25 mouse cellular contexts compared by ENCODE assay signal in the genomic region with DNA sequence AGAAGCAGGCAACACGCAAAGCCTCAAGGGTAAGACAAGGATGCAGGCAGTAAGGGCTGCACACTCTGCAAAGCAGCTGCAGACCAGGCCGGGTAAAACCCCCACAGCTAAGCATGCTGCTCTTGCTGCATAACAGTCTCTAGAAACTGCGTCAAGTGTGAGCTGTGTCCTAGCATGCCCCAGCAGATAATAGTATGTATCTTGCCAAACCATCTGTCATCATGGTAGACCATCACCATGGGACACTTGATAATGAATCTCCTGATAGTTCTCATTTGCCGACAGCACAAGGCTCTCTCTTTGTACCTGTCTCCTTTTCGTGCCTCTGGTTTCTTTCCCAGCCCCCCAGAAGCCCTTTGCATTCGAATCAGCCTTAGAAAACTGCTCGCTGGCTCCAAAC. TPM values are rescaled to one million over a fixed set of nuclear protein-coding genes. Genes with fewer than 3 reads are reported as not detected.
DNase-seq lines count a peak whose midpoint lies in the region; ATAC-seq and TF ChIP-seq lines count a peak whose summit lies in the region.
"Had no signal": no experiment of that assay in that cellular context is flagged by ENCODE, and none has a peak within 500 bp of the region (broad histone marks: within the 10 kb centered on the region; RNA-seq: fewer than 3 reads in every experiment).

No protein-coding gene starts in this region.

- WGBS in hindbrain, postnatal 0 days, result 54% methylated on average over 7 of the region's 7 CpGs
- WGBS in hindbrain, embryonic 11.5 days, result 72% methylated on average over 7 of the region's 7 CpGs
- 59% methylated on average over 7 of the region's 7 CpGs for WGBS in midbrain, embryonic 16.5 days
- 77% methylated on average over 7 of the region's 7 CpGs for WGBS in midbrain, embryonic 11.5 days

- no peak for TF ChIP-seq CTCF in hindbrain, postnatal 0 days (IDR thresholded peaks at IDR 0.05; ENCODE audit: low read depth)

- no peak overlapping the region for H3K4me2 ChIP-seq in hindbrain, postnatal 0 days (ENCODE audit: low read depth, low read length)
- H3K4me2 ChIP-seq in hindbrain, embryonic 11.5 days (replicated peaks; ENCODE audit: low read depth, low read length), result no peak overlapping the region
- no peak overlapping the region for H3K4me2 ChIP-seq in midbrain, embryonic 16.5 days (ENCODE audit: low read length)
- H3K4me2 ChIP-seq in midbrain, embryonic 11.5 days, result no peak overlapping the region
- H3K4me2 ChIP-seq: forebrain, embryonic 13.5 days; heart, embryonic 13.5 days; hindbrain, embryonic 14.5 days had no signal

- H3K9ac ChIP-seq in hindbrain, postnatal 0 days (replicated peaks; ENCODE audit: low read length), result no peak overlapping the region
- no peak overlapping the region for H3K9ac ChIP-seq in hindbrain, embryonic 11.5 days (ENCODE audit: low read depth, low read length)
- H3K9ac ChIP-seq in midbrain, embryonic 16.5 days (ENCODE audit: low read depth, low read length), result no peak overlapping the region
- H3K9ac ChIP-seq in midbrain, embryonic 11.5 days (ENCODE audit: low read length), result no peak overlapping the region
- H3K9ac ChIP-seq: forebrain, embryonic 13.5 days; heart, embryonic 13.5 days; hindbrain, embryonic 14.5 days had no signal

- no peak overlapping the region for H3K4me3 ChIP-seq in hindbrain, postnatal 0 days (ENCODE audit: low read length)
- no peak overlapping the region for H3K4me3 ChIP-seq in hindbrain, embryonic 11.5 days (ENCODE audit: low read depth, low read length)
- H3K4me3 ChIP-seq in midbrain, embryonic 16.5 days (ENCODE audit: low read depth, low read length), result no peak overlapping the region
- no peak overlapping the region for H3K4me3 ChIP-seq in midbrain, embryonic 11.5 days (ENCODE audit: low read depth, low read length)
- H3K4me3 ChIP-seq: forebrain, embryonic 10.5 days; forebrain, embryonic 13.5 days; heart, adult 2 months; heart, embryonic 10.5 days; heart, embryonic 13.5 days had no signal

- no peaks in the 10 kb centered on the region for H3K36me3 ChIP-seq in hindbrain, postnatal 0 days (ENCODE audit: insufficient read depth, low read length)
- H3K36me3 ChIP-seq in hindbrain, embryonic 11.5 days (ENCODE audit: control insufficient read depth, insufficient read depth, low read length), result no peaks in the 10 kb centered on the region
- no peaks in the 10 kb centered on the region for H3K36me3 ChIP-seq in midbrain, embryonic 16.5 days (ENCODE audit: control insufficient read depth, insufficient read depth, low read length)
- no peaks in the 10 kb centered on the region for H3K36me3 ChIP-seq in midbrain, embryonic 11.5 days (ENCODE audit: control insufficient read depth, insufficient read depth, low read length)
- H3K36me3 ChIP-seq: forebrain, embryonic 10.5 days; heart, embryonic 10.5 days; heart, embryonic 13.5 days had no signal

- ATAC-seq in hindbrain, postnatal 0 days, result no peak
- no peak for ATAC-seq in hindbrain, embryonic 11.5 days (ENCODE audit: low FRiP score)
- peak; percentile 51; the same call in 1 of the 2 replicates for ATAC-seq in midbrain, embryonic 16.5 days
- ATAC-seq in midbrain, embryonic 11.5 days (ENCODE audit: low FRiP score), result no peak
- ATAC-seq: activated CD4-positive, CD25-positive, alpha-beta regulatory T cell, adult 4 months; forebrain, embryonic 13.5 days; forebrain, embryonic 16.5 days; inflammation-experienced regulatory T-cells, adult 6 months; intestine, embryonic 16.5 days had no signal

- no peaks in the 10 kb centered on the region for H3K9me3 ChIP-seq in hindbrain, postnatal 0 days (ENCODE audit: low read length)
- H3K9me3 ChIP-seq in hindbrain, embryonic 11.5 days (ENCODE audit: control insufficient read depth, low read length), result no peaks in the 10 kb centered on the region
- no peaks in the 10 kb centered on the region for H3K9me3 ChIP-seq in midbrain, embryonic 16.5 days (replicated peaks; ENCODE audit: control insufficient read depth, low read length, poor library complexity, severe bottlenecking)
- H3K9me3 ChIP-seq in midbrain, embryonic 11.5 days (ENCODE audit: control insufficient read depth, low read length), result no peaks in the 10 kb centered on the region
- H3K9me3 ChIP-seq: forebrain, embryonic 10.5 days; forebrain, embryonic 13.5 days; heart, embryonic 10.5 days; heart, embryonic 13.5 days had no signal

- no peaks in the 10 kb centered on the region for H3K27me3 ChIP-seq in hindbrain, postnatal 0 days (ENCODE audit: insufficient read depth, low read length)
- H3K27me3 ChIP-seq in hindbrain, embryonic 11.5 days (ENCODE audit: control insufficient read depth, insufficient read depth, low read length), result no peaks in the 10 kb centered on the region
- no peaks in the 10 kb centered on the region for H3K27me3 ChIP-seq in midbrain, embryonic 16.5 days (ENCODE audit: control insufficient read depth, insufficient read depth, low read depth, low read length)
- no peaks in the 10 kb centered on the region for H3K27me3 ChIP-seq in midbrain, embryonic 11.5 days (ENCODE audit: control insufficient read depth, insufficient read depth, low read length)
- H3K27me3 ChIP-seq: forebrain, embryonic 13.5 days; heart, embryonic 13.5 days had no signal

- H3K27ac ChIP-seq in hindbrain, postnatal 0 days, result no peak overlapping the region
- no peak overlapping the region for H3K27ac ChIP-seq in hindbrain, embryonic 11.5 days (ENCODE audit: low read depth, low read length)
- H3K27ac ChIP-seq in midbrain, embryonic 16.5 days (ENCODE audit: low read length), result peak overlapping the region; percentile 24; the same call in 1 of the 2 replicates
- no peak overlapping the region for H3K27ac ChIP-seq in midbrain, embryonic 11.5 days (ENCODE audit: low read depth, low read length)
- H3K27ac ChIP-seq: forebrain, embryonic 10.5 days; forebrain, embryonic 13.5 days; heart, adult 2 months; heart, embryonic 10.5 days; heart, embryonic 13.5 days; hindbrain, embryonic 14.5 days had no signal

- DNase-seq in cerebellum, postnatal 10 days, result peak; percentile 14 to 15
- no peak for DNase-seq in cerebellum, postnatal 36 days
- peak; percentile 34 for DNase-seq in hindbrain, postnatal 0 days (ENCODE audit: low spot score)
- no peak for DNase-seq in hindbrain, embryonic 11.5 days (ENCODE audit: low spot score)
- no peak for DNase-seq in midbrain, embryonic 11.5 days (ENCODE audit: low spot score, missing footprints)
- DNase-seq: adrenal gland, adult 8-10 months; adrenal gland, postnatal 36 days; cerebellum, adult 11 months; cerebellum, adult 2 months; cerebellum, adult 9-11 months; gastrocnemius, postnatal 10 days; gastrocnemius, postnatal 36 days; heart, adult 2 months; heart, postnatal 14 days; heart, postnatal 4 days had no signal

- H3K4me1 ChIP-seq in hindbrain, postnatal 0 days (ENCODE audit: insufficient read depth, low read length), result no peaks in the 10 kb centered on the region; the same call in 1 of the 2 replicates
- no peaks in the 10 kb centered on the region for H3K4me1 ChIP-seq in hindbrain, embryonic 11.5 days (replicated peaks; ENCODE audit: control insufficient read depth, insufficient read depth, low read length)
- peaks cover 4% of the 10 kb centered on the region; the same call in 1 of the 2 replicates for H3K4me1 ChIP-seq in midbrain, embryonic 16.5 days (ENCODE audit: control insufficient read depth, insufficient read depth, low read length)
- H3K4me1 ChIP-seq in midbrain, embryonic 11.5 days (ENCODE audit: control insufficient read depth, insufficient read depth, low read length), result no peaks in the 10 kb centered on the region
- H3K4me1 ChIP-seq: forebrain, embryonic 10.5 days; forebrain, embryonic 13.5 days; heart, embryonic 10.5 days; heart, embryonic 13.5 days had no signal

RNA-seq across cellular contexts. Expression of gene Ddx18, which starts 52.5 kb away (rescaled TPM):
- total RNA-seq in hindbrain, postnatal 0 days (2014; rRNA removed), result 39.9 and 41.8 TPM in 2 replicates
- polyA plus RNA-seq in hindbrain, postnatal 0 days (2015; fragmentation: Nextera tagmentation; extraction: Ambion mirVana), result 29.9 and 33.7 TPM in 2 replicates
- polyA plus RNA-seq in hindbrain, embryonic 11.5 days (2014; fragmentation: Nextera tagmentation; extraction: Ambion mirVana), result 68.2 and 70.2 TPM in 2 replicates
- polyA plus RNA-seq in midbrain, embryonic 16.5 days (2015; fragmentation: Nextera tagmentation; extraction: Ambion mirVana), result 29.9 and 36.7 TPM in 2 replicates
- 76.3 and 81.0 TPM in 2 replicates for polyA plus RNA-seq in midbrain, embryonic 11.5 days (2014; fragmentation: Nextera tagmentation; extraction: Ambion mirVana)

Comparison
In these comparisons a context has a peak if more than half of its experiments do, and no peak if none do; other contexts are left out.
1. DNase-seq: peak in cerebellum, postnatal 10 days (2 of 2) and hindbrain, postnatal 0 days (single experiment); none in cerebellum, postnatal 36 days (0 of 2), hindbrain, embryonic 11.5 days (single experiment) and midbrain, embryonic 11.5 days (single experiment).